Mouse (Mus musculus) megakaryocyte-erythroid progenitor cell, adult 5 weeks (primary cell): ENCODE results near the gene Apol10b. TPM values are rescaled to one million over a fixed set of nuclear protein-coding genes. Genes with fewer than 3 reads are reported as not detected.

Experiments
- polyA plus RNA-seq: library from polyadenylated mRNA; stranded (reverse); fragments of >175 nt; gene quantifications from 2 replicates; pipeline ENCODE4 v1.2.3, GENCODE M21; 2012

Apol10b gene
- polyA plus RNA-seq, result not detected in 2 replicates

DNA sequence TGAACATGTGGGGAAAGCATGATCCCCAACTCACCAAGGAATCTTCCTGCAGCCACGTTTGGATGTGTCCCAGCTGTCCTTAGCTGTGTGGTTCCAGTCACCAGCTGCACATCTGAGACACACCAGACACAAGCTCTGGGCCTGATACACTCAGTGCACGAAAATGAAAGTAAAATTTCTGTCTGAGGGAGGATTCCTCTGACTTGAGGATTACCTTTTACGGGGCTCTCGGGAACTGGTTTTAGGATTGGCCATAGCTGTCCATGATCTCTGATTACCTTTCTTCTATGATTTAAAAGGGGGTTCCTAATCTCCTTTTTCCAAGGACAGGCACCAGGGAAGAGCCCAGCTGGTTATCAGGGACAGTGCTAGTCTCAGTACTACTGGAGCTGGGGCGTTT, at the start of gene Apol10b:
Apol10b (minus strand) TSS at position 165 of the 400 bp plus-strand sequence.

DNA sequence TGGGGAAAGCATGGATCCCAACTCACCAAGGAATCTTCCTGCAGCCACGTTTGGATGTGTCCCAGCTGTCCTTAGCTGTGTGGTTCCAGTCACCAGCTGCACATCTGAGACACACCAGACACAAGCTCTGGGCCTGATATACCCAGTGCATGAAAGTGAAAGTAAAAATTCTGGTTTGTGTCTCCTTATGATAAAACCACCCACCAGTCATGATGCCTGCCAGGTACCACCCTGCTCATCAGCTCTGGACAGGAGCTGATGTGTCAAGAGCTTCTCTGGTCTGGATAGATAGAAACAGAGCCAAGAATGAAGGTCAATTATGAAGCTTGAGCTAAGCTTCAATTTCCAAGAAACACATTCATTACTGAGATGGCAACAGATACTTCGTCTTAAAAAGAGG, 47.3 kb upstream of the Apol10b start, which contains the start of gene Apol11b:
Apol11b (minus strand) TSS at position 111 of the 400 bp plus-strand sequence.

DNA sequence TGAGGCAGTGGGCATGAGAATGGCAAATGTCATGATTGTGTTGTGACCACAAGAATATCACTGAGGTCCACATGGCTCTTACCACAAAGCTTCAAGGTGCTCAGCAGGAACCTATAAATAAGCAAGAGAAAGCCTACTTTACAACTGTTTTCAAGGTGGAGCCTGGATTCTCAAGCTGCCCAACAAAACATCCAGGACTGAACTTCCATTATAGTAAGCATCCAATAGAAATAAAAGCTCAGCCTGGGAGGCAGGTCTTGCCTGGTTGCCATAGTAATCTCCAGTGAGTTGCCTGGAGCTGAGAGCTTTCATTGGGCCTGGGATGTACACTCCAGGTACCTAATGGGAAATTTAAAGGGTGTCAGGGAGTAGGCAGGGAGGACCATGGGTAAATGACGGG, 3.0 kb upstream of the Apol10b start, which contains the start of gene Gm36245:
Gm36245 (plus strand) TSS at position 301 of the 400 bp plus-strand sequence.

DNA sequence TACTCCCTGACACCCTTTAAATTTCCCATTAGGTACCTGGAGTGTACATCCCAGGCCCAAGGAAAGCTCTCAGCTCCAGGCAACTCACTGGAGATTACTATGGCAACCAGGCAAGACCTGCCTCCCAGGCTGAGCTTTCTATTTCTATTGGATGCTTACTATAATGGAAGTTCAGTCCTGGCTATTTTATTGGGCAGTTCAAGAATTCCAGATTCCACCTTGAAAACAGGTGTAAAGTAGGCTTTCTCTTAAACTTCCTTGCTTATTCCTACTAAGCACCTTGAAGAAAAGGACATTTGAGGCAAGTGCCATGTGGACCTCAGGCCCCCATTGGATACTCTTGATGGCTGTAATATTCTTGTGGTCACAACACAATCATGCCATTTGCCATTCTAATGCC, 34.1 kb downstream of the Apol10b start, which contains the start of gene 1700025B11Rik:
1700025B11Rik (minus strand) TSS at position 101 of the 400 bp plus-strand sequence.

Other genes with a start within 250 kb of the Apol10b start
- gene Apol7a, start 197.0 kb downstream of the Apol10b start, polyA plus RNA-seq, result 0.18 TPM in 1 of 2 replicates, not detected in the other
- 0.16 TPM in 1 of 2 replicates, not detected in the other for gene Apol9a, start 185.0 kb downstream of the Apol10b start, polyA plus RNA-seq
- gene Apol7b, start 148.6 kb downstream of the Apol10b start, polyA plus RNA-seq, result not detected in 2 replicates
- not detected in 2 replicates for gene Apol10a, start 119.1 kb downstream of the Apol10b start, polyA plus RNA-seq
- gene Apol11a, start 87.9 kb downstream of the Apol10b start, polyA plus RNA-seq, result 0.05 TPM in 1 of 2 replicates, not detected in the other
- gene Apol7c, start 62.8 kb downstream of the Apol10b start, polyA plus RNA-seq, result 0.09 TPM in 1 of 2 replicates, not detected in the other
- not detected in 2 replicates for gene 1700025B11Rik, start 34.2 kb downstream of the Apol10b start, polyA plus RNA-seq
- gene Gm36245, start 3.1 kb upstream of the Apol10b start, polyA plus RNA-seq, result not detected in 2 replicates
- gene Apol11b, start 47.2 kb upstream of the Apol10b start, polyA plus RNA-seq, result 0.13 and 0.17 TPM in 2 replicates
- gene Apol7e, start 102.7 kb upstream of the Apol10b start, polyA plus RNA-seq, result 0.08 and 0.22 TPM in 2 replicates
- gene Apol9b, start 132.9 kb upstream of the Apol10b start, polyA plus RNA-seq, result 0.11 and 0.23 TPM in 2 replicates
- gene Apol8, start 160.9 kb upstream of the Apol10b start, polyA plus RNA-seq, result 1.3 and 1.9 TPM in 2 replicates
- gene Myh9, start 246.1 kb upstream of the Apol10b start, polyA plus RNA-seq, result 294 and 404 TPM in 2 replicates